Mouse (Mus musculus) thymus, adult 18-20 months (tissue): ENCODE results near the gene Mrps21.
"Not testable (repeated sequence)": the region's sequence is repeated elsewhere in the genome, so short reads cannot be mapped to it uniquely, and the experiment has no call there.

Experiments
- DNase-seq, 2 experiments: peaks; one replicate each; pipeline ENCODE4 v3.0.0; 2022; ENCODE audit warnings: mixed read lengths in 2 of 2

The Mrps21 gene

GRCm38 (mm10) chr3:95871392-95871867, at the start of gene Mrps21:
Gene Mrps21 (minus strand): TSS chr3:95871519.
- peak; percentile 76 to 79 for DNase-seq

DNA sequence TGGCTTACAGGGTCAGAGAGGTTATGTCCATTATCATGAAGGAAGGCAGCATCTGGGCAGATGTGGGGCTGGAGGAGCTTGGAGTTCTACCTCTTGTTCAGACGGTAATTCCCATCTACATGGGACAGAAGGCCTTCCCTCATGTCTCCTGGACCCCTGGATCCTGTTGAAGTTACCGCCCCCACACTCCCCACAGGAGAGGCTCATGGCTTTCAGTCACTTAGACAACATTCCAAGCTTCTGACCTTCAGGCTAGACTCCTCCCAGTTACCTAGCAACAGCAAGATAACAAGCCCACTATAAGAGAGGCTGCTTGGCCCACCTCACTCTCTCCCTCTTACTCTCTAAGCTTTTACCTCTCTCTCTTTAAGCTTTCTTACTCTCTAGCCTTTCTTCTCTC, 49.2 kb upstream of the Mrps21 start:
- DNase-seq, result not testable (repeated sequence)

GRCm38 (mm10) chr3:95916760-95917159, 45.4 kb upstream of the Mrps21 start:
- no peak for DNase-seq

- DNase-seq, result no peak
These were observed 43.4 kb upstream of the Mrps21 start for GRCm38 (mm10) chr3:95914706-95915105.

DNA sequence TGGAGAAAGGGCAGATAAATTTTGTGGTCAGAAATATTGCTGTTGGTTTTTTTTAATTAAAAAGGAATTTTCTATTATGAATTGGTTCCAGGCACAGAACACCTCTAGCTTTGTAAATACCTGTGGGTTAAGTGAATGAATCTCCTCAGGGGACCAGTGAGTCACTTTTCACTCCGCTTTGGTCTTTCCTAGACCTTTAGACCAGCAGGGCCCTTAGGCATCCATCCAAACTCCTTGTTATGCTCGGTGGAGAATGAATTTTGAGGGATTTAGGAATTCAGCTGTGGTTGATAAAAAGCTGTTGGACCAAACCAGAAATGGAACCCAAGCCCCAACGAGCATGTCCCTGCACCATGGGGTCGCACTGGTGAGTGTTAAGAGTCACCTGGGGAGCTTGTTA, 36.3 kb upstream of the Mrps21 start:
- DNase-seq, result no peak

GRCm38 (mm10) chr3:95906860-95907259, 35.5 kb upstream of the Mrps21 start:
- peak; percentile 53 to 65 for DNase-seq

DNA sequence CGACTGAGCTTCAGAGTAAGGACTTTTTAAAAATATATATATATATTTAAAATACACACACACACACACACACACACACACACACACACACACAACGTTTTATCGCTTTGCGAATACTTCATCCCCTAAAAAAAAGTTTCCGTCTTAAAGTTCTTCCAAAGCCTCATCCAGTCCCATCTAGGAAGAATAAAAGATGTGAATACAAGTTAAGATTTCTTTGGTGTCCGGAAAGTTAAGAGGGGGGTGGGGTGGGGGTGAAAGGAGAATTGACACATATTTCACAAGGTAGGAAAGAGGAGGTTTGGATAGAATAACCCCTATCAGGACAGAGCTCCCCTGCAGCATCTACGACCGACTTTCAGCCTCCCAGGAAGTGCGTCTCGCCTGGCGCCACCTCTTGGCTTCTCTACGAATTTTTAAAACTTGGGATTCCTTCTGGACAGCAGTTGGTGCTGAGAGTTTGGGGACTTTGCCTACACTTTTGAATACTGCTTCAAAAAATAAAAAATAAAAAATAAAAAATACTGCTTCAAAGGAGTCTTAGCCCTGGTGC, 34.7 kb upstream of the Mrps21 start:
- DNase-seq, result no peak

DNA sequence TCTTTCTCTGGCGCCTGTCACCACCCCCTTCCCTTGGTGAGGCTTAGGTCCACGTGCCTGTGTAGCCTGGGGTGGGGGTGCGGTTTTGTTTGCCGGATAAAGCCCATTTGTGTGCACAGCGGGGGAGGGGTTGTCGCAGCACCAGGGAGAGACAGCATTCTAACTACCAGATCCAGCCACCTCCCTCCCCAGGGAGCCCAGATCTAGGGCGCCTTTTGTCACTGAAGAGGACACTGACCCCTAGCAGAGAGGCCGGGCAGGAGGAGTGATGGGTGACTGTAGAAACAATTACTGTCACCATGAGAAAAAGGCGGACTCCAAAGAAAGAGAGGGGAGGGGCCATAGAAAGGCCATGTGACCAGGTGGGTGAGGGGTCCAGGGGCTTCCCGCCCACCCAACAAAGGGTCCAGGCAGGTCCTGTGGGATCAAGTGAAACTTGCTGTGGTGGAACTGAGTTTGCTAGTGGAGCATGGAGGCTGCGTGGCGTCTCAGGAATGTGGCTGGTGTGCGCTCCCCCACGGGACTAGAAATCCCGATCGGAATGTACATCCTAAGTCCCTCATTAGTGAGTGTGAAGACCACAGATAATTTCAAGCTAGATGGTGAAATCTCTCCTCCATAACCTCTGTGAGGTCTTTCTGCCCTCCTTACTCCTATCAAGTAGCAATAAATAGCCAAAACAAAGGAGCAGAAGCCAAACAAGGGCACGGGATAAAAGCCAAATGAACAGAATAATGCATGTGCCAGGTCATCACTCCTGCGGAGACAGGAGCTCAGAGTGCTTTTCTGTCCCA, 34.0 kb upstream of the Mrps21 start:
- no peak for DNase-seq

DNA sequence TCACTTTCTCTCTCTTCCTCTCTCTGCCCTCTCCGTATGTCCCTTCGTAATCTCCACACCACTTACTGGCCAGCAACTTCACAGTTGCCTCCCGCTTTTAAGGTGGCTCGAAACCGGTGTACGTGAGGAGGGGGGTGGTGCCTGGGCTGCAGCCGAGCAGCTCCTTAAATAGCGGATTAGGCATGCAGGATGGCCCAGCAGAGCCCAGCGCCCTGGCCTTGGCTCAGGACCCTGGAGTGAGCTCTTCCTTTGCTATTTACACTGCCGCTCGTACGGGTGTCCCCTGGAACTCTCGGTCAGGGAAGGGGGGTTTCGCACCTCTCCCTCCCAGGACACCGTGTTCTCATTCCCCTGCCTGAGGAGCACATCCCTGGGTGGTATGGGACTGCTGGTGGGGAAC, 33.2 kb upstream of the Mrps21 start, which contains the start of gene Car14:
Gene Car14 (minus strand): TSS at position 124 of the 400 bp plus-strand sequence.
- DNase-seq, result no peak

- DNase-seq, result no peak
These were observed 32.6 kb upstream of the Mrps21 start for GRCm38 (mm10) chr3:95903753-95904502.

GRCm38 (mm10) chr3:95902643-95903042, 31.3 kb upstream of the Mrps21 start:
- no peak for DNase-seq

- DNase-seq, result no peak
These were observed 31.0 kb upstream of the Mrps21 start for GRCm38 (mm10) chr3:95902373-95902625.

- no peak for DNase-seq
These were observed 30.5 kb upstream of the Mrps21 start for GRCm38 (mm10) chr3:95901616-95902372.

- DNase-seq, result no peak
These were observed 28.6 kb upstream of the Mrps21 start for GRCm38 (mm10) chr3:95899800-95900524.

DNA sequence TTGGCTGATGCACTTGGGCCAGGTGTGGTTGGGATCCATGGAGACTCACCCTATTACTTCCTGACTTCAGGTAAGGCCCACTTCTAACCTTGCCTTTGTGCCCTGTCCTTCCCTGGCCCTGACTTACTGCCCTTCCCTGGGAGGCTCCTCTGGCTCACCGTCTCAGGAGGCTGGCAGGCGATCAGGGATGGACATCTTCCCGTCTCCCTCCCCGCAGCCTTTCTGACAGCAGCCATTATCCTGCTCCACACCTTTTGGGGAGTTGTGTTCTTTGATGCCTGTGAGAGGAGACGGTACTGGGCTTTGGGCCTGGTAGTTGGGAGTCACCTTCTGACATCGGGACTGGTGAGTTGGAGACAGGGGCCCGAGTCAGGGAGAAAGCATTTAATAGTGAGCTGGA, 24.2 kb upstream of the Mrps21 start:
- not testable (repeated sequence) for DNase-seq

DNA sequence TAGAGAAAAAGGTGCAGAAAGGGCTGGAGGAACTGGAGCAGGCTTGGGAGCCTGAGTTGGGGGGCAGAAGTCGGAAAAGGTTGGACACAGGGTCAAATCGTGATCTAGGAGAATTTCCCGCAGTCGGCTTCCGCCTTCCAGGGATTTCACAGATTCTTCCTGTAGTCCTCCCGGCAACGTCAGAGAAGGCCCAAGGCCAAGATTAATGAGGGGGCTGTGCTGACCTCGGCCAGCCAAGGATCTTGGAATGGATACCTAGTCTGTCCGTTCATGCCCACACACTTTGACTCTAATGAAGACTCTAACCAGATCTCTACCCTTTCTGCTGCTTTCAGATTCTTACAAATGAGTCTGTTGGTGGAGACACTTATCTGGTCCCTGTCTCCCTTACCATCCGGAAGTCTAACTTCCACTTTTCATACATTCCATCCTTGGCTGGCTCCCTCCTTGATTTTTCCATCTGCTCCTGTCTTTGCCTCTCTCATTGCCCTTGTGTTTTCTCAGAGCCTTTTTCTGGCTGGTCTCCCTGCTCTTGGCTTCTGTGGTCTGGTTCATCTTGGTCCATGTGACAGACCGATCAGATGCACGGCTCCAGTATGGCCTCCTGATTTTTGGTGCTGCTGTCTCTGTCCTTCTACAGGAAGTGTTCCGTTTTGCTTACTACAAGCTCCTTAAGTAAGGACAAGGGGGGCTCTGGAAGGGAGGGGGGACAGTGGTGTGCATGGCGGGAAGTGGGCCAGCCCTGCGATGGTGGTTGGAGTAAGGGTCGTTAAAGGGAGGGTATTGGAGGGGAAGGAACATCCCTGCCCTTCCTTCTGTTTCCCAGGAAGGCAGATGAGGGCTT, 23.2 kb upstream of the Mrps21 start:
- DNase-seq, result peak in 1 of 2 experiments; percentile 48

GRCm38 (mm10) chr3:95893606-95894316, 22.4 kb upstream of the Mrps21 start, which contains the start of gene Aph1a:
Gene Aph1a (plus strand): TSS chr3:95893969.
- DNase-seq, result peak; percentile 94 to 97

DNA sequence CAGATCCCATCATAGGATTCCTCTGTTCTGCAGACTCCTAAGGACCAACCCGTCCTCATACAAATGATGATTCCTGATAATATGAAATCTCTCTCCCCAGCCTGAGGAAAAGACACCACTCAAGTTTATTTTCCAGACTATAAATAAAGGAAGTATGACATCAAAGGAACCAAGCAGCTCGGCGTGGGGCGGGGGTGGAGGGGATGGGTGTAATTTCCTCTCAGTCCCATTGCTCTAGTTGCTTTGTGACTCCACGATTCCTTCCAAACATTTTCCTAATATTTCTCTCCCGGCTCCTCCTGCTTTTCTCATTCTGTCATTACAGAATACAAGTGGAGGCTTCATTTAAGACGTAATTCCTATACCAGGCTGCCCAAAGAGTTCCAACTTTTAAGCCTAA, 21.8 kb upstream of the Mrps21 start:
- DNase-seq, result no peak

DNA sequence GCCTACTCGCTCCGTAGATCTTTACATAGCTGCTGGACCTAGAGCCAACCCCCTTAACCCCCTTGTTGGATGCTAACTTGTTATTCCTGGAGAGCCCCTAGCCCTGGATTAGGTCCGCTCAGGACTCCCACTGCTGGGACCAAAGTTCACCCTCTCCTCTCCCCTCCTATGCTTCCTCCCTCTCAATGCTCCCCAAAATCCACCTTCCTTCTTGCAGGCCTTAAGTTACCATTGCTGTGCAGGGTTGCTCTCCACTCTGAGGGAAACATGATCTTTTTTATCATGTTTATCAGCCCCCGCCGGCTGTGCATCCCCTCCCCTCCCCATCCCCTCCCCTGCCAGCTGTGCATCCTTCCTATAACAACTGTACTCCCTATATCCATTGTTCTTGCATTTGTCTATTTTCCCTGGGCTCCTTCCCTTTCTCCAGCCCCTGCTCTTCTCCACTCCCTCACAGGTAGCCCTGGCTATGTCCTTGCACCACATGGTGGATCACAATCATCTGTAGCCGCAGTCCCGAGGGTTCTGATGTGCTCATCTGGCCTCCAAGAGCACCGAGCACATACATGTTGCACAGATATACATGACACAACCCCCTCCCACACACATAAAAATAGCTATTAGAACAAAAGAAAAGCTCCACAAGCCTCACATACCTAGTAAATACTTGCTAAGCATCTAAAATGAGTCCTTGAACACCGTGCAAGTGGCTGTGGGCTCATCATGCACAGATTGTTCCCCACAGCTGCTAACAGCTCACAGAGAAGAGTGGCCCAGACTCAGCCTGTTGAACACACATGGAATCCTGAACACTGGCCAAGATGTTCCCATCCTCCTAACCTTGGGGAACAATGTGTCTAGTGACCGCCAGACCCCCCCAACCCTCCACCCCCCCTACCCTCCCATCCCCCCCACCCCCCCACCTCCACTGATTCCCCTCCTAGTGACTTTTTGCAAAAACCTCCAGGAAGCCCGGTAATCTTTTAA, 21.0 kb upstream of the Mrps21 start:
- no peak for DNase-seq
